Mouse (Mus musculus) lung, embryonic 16.5 days (tissue): ENCODE measurements at regions not wholly inside any gene's neighbourhood (a gene's known extent, or its start where the extent isn't known, plus 50 kb on each side); places are given as distances from the start of the nearest gene placed in this dataset.
A peak's percentile ranks its signal among the peaks of the same experiment; 100 is the strongest.

Source experiments
- ATAC-seq: fragments of 200-750 bp; cut with Nextera tagmentation; 2 replicates; pipeline ENCODE4 v1.8.0; 2017; ENCODE audit warnings: low read depth, mild to moderate bottlenecking, moderate library complexity
- H3K27ac ChIP-seq: fragments of 300-500 bp; sonication (generic); 2 replicates; pipeline ENCODE4 v1.5.1; 2014; ENCODE audit warnings: mild to moderate bottlenecking, control low read depth, low read length
- H3K27me3 ChIP-seq: fragments of 300-500 bp; sonication (generic); 2 replicates; pipeline ENCODE4 v1.6.1; 2014; ENCODE audit warnings: low read depth, low read length, mixed read lengths; ENCODE audit not compliant: control insufficient read depth, insufficient read depth
- H3K36me3 ChIP-seq: fragments of 300-500 bp; sonication (generic); 2 replicates; pipeline ENCODE4 v1.6.1; 2014; ENCODE audit warnings: low read length; ENCODE audit not compliant: control insufficient read depth, insufficient read depth
- H3K4me1 ChIP-seq: fragments of 300-500 bp; sonication (generic); replicated peaks from 2 replicates; pipeline ENCODE4 v1.6.1; 2014; ENCODE audit warnings: low read length, mixed read lengths; ENCODE audit not compliant: control insufficient read depth, insufficient read depth
- H3K4me2 ChIP-seq: fragments of 300-500 bp; sonication (generic); 2 replicates; pipeline ENCODE4 v1.6.1; 2014; ENCODE audit warnings: low read depth, low read length, control low read depth
- H3K4me3 ChIP-seq: fragments of 300-500 bp; sonication (generic); 2 replicates; pipeline ENCODE4 v1.5.1; 2014; ENCODE audit warnings: mild to moderate bottlenecking, low read length, control low read depth
- H3K9ac ChIP-seq: fragments of 300-500 bp; sonication (generic); 2 replicates; pipeline ENCODE4 v1.6.1; 2014; ENCODE audit warnings: low read length, control low read depth
- H3K9me3 ChIP-seq: fragments of 300-500 bp; sonication (generic); 2 replicates; pipeline ENCODE4 v1.6.1; 2016; ENCODE audit warnings: low read length; ENCODE audit not compliant: control insufficient read depth
- WGBS: fragments of 180-500 bp; shearing (Covaris S2); extraction: QIAGEN DNeasy Blood & Tissue Kit; methylation state at CpG from one replicate; pipeline ENCODE4 v1.1.7; 2014; 5-methylcytosine and 5-hydroxymethylcytosine counted together

- Histone ChIP-seq H3K36me3 (no peaks in the 10 kb centered on the region), H3K27me3 (no peaks in the 10 kb centered on the region), H3K9me3 (no peaks in the 10 kb centered on the region), H3K4me2 (0 out of 2 replicates have a peak overlapping the region, but pooled peaks have one; percentile 19), H3K27ac (peak overlapping the region; percentile 83), H3K4me1 (peaks cover 7% of the 10 kb centered on the region), H3K4me3 (no peak overlapping the region), H3K9ac (no peak overlapping the region)
- 11% methylated on average over 5 of the region's 5 CpGs for WGBS
- peak; percentile 95 for ATAC-seq
Measured at GRCm38 (mm10) chr11:48605223-48605824, 194.8 kb upstream of the Rack1 start.

- no peaks in the 10 kb centered on the region for H3K9me3 ChIP-seq
- WGBS, result 84% methylated on average over 1 of the region's 1 CpGs
- no peak for ATAC-seq
- 0 out of 2 replicates have a peak overlapping the region, but pooled peaks have one; percentile 17 for H3K27ac ChIP-seq
- H3K27me3 ChIP-seq, result no peaks in the 10 kb centered on the region
- H3K4me3 ChIP-seq, result no peak overlapping the region
- no peak overlapping the region for H3K4me2 ChIP-seq
- no peaks in the 10 kb centered on the region for H3K36me3 ChIP-seq
- H3K4me1 ChIP-seq, result peaks cover 12% of the 10 kb centered on the region
- no peak overlapping the region for H3K9ac ChIP-seq
Measured at GRCm38 (mm10) chr11:48601096-48601495, 199.0 kb upstream of the Rack1 start.

GRCm38 (mm10) chr11:48599573-48600127 is 200.5 kb upstream of the Rack1 start:
- H3K27ac ChIP-seq, result no peak overlapping the region
- H3K4me3 ChIP-seq, result no peak overlapping the region
- no peak overlapping the region for H3K4me2 ChIP-seq
- WGBS, result 41% methylated on average over 5 of the region's 5 CpGs
- H3K27me3 ChIP-seq, result no peaks in the 10 kb centered on the region
- no peaks in the 10 kb centered on the region for H3K36me3 ChIP-seq
- H3K4me1 ChIP-seq, result peaks cover 7% of the 10 kb centered on the region; the same call in 1 of the 2 replicates
- no peak overlapping the region for H3K9ac ChIP-seq
- no peaks in the 10 kb centered on the region for H3K9me3 ChIP-seq
- peak; percentile 41 for ATAC-seq

- Histone ChIP-seq H3K9me3 (no peaks in the 10 kb centered on the region), H3K36me3 (no peaks in the 10 kb centered on the region), H3K27ac (no peak overlapping the region), H3K4me3 (no peak overlapping the region), H3K9ac (no peak overlapping the region), H3K4me1 (peaks cover 5% of the 10 kb centered on the region; the same call in 1 of the 2 replicates), H3K4me2 (no peak overlapping the region), H3K27me3 (no peaks in the 10 kb centered on the region)
- ATAC-seq, result peak; percentile 50
Measured at GRCm38 (mm10) chr11:48599033-48599432, 201.1 kb upstream of the Rack1 start.

DNA sequence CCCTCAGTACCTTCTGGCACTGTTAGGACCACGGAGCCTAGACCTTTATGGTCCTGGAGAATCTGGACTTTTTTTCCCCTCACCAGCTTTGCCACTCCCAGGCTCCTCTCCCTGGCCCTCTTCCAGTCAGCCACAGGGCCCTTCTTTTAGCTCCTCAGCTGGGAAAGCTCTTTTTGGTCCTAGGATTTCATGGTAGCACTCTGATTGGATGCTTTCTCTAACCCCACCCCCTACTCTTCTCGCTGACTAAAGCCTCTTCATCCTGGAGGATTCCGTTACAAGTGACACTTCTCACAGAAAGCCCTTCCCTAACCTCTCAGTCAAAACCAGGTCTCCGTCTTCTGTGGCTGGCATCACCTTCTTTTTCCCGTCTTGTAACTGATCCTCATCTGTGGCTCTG is 205.7 kb upstream of the Rack1 start:
- H3K4me2 ChIP-seq, result no peak overlapping the region
- ATAC-seq, result no peak
- no peak overlapping the region for H3K4me3 ChIP-seq
- 22% methylated on average over 5 of the region's 5 CpGs for WGBS
- no peak overlapping the region for H3K9ac ChIP-seq
- no peaks in the 10 kb centered on the region for H3K27me3 ChIP-seq
- no peaks in the 10 kb centered on the region for H3K9me3 ChIP-seq
- H3K4me1 ChIP-seq, result peaks cover 3% of the 10 kb centered on the region; the same call in 1 of the 2 replicates
- no peak overlapping the region for H3K27ac ChIP-seq
- no peaks in the 10 kb centered on the region for H3K36me3 ChIP-seq

DNA sequence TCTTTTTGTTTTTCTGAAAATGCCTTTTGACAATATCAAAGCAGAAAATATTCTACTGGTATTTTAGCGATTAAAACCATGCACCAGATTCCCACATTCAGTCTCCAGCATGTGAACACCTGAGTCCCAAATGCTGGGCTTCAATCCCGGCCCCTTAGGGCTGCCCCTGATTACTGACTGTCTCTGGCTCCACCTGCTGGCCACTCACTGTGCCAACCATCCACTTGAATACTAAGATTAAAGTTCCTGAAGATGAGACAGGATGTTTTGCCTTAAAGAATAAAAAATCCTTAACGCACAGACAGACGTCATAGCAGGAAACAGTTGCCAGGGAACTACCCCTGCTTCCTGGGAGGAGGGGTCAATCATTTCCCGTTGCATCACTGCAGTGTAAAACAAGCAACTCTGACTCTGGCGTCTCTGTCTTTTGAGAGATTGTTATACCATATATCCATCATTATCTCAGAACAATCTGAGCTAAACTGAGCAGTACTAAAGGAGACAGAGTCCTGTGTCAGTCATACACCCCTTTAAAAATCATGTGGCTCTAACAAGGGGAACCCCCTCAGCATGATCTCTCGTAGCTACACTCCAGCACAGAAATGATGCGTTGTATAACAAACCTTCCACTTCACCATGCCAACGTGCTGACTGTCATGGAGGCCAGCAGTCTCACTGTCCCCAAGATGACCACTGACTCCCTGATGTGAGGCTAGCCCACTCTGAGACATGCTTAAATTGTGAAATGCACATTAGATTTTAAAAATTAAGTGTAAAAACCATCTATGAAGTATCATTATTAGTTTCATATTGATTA is 211.1 kb upstream of the Rack1 start:
- H3K4me1 ChIP-seq, result no peaks in the 10 kb centered on the region
- H3K4me2 ChIP-seq, result 0 out of 2 replicates have a peak overlapping the region, but pooled peaks have one; percentile 9
- no peak overlapping the region for H3K9ac ChIP-seq
- peak; percentile 78 for ATAC-seq
- H3K9me3 ChIP-seq, result no peaks in the 10 kb centered on the region
- H3K27me3 ChIP-seq, result no peaks in the 10 kb centered on the region
- no peak overlapping the region for H3K27ac ChIP-seq
- H3K36me3 ChIP-seq, result no peaks in the 10 kb centered on the region
- H3K4me3 ChIP-seq, result no peak overlapping the region
- 22% methylated on average over 9 of the region's 9 CpGs for WGBS

GRCm38 (mm10) chr11:48568769-48569168 is 231.4 kb upstream of the Rack1 start:
- no peak overlapping the region for H3K9ac ChIP-seq
- H3K4me3 ChIP-seq, result no peak overlapping the region
- H3K27ac ChIP-seq, result peak overlapping the region; percentile 76
- no peak overlapping the region for H3K4me2 ChIP-seq
- no peaks in the 10 kb centered on the region for H3K27me3 ChIP-seq
- peak; percentile 41 for ATAC-seq
- no peaks in the 10 kb centered on the region for H3K9me3 ChIP-seq
- peaks cover 19% of the 10 kb centered on the region for H3K4me1 ChIP-seq
- 56% methylated on average over 3 of the region's 3 CpGs for WGBS
- no peaks in the 10 kb centered on the region for H3K36me3 ChIP-seq

DNA sequence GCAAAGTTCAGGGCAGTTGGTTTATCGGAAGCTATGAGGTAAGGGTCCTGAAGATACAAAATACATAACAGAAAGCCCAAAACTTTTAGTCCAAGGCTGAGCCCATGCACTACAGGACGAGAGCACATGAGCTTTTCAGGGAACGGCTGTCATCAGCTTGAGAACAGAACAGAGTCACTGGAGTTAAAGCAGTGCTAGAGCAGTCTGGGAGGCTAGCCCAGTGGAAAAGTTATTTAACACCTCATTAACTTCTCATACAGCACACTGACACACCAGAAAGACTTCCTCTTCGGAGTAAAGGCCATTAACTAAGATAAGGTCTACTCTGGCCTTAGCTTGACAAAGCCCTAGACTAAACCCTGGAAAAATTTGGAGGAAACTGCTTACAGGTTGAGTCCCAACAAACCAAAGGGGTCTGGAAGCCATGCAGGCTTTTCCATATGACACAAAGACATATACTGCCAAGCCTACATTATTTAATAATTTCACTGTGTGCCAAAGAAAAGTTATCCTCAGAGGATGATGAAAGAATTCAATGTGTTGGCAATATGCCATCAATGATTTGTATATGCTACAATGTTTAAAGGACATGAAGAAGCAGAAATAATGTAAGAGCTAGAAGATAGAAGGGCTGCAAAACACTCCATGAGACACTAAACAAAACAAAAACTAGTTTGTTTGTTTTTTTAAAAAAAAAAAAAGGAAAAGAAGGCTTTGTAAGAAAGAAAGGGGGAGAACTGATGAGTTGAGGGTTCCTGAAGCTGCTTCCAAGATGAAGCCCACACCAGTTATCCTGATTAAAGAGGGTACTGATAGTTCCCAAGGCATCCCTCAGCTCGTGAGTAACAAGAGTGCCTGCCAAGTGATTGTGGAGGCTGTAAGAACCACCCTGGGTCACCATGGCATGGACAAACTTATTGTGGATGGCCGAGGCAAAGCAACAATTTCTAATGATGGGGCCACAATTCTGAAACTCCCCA is 232.3 kb upstream of the Rack1 start:
- no peaks in the 10 kb centered on the region for H3K9me3 ChIP-seq
- WGBS, result 39% methylated on average over 6 of the region's 6 CpGs
- H3K4me3 ChIP-seq, result no peak overlapping the region
- no peaks in the 10 kb centered on the region for H3K36me3 ChIP-seq
- H3K27me3 ChIP-seq, result no peaks in the 10 kb centered on the region
- H3K4me2 ChIP-seq, result no peak overlapping the region
- H3K4me1 ChIP-seq, result peaks cover 19% of the 10 kb centered on the region
- peak; percentile 96 for ATAC-seq
- peak overlapping the region; percentile 88 for H3K27ac ChIP-seq
- 0 out of 2 replicates have a peak overlapping the region, but pooled peaks have one; percentile 11 for H3K9ac ChIP-seq
